Mouse (Mus musculus) lung, adult 2 months (tissue): ENCODE measurements around the gene Bbx.

Source experiments
- CTCF ChIP-seq: fragments of 200-500 bp; IDR thresholded peaks from 2 replicates; pipeline ENCODE4 v1.5.1; 2011; ENCODE audit warnings: mild to moderate bottlenecking, low read length, control low read depth; ENCODE audit not compliant: insufficient read depth
- POLR2A ChIP-seq: fragments of 200-500 bp; IDR thresholded peaks from 2 replicates; pipeline ENCODE4 v1.6.1; 2011; ENCODE audit warnings: low read depth, mild to moderate bottlenecking, control low read depth, low read length, borderline replicate concordance; ENCODE audit errors: extremely low read depth

DNA sequence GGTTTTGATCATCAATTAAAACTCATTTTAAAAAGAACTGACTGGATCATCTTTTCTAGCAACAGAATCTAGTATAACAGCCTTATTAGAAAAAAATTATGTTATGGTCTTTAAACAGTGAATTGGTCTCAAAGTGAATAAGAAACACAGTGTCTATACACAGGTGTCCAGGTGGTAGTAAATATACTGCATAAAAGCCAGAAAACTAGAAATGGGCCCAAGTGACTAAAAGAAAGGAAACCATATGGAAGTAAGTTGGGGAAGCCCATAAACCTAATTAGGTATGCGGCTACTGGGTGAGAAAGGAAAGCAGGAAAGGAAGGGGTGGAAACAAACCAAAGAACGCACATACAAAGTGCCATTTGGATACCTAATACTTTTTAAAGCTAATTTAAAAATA lies 107.4 kb downstream of the Bbx start:
- TF ChIP-seq POLR2A (no peak), CTCF (no peak)
